Mouse (Mus musculus): ENCODE measurements at regions not wholly inside any gene's neighbourhood (a gene's known extent, or its start where the extent isn't known, plus 50 kb on each side); places are given as distances from the start of the nearest gene placed in this dataset.

GRCm38 (mm10) chr3:154388656-154389055 lies 58.2 kb upstream of the Lhx8 start:
- TF ChIP-seq E2F4 (IDR thresholded peaks at IDR 0.05; ENCODE audit: insufficient replicate concordance, low read depth, low read length) (no peak), CTCF (conservative IDR thresholded peaks at IDR 0.05 in 1 of 2, IDR thresholded peaks at IDR 0.05 in 1 of 2; ENCODE audit: low read depth in 2 of 2, low read length in 2 of 2) (no peak)

Measured in CH12.LX (cell line).